Mouse (Mus musculus): ENCODE results near the gene Atat1. TPM values are rescaled to one million over a fixed set of nuclear protein-coding genes. Genes with fewer than 3 reads are reported as not detected.
A peak's percentile ranks its signal among the peaks of the same experiment; 100 is the strongest.

Atat1 gene
- polyA plus RNA-seq, 1 experiment from 2014 or later, result 434 TPM

DNA sequence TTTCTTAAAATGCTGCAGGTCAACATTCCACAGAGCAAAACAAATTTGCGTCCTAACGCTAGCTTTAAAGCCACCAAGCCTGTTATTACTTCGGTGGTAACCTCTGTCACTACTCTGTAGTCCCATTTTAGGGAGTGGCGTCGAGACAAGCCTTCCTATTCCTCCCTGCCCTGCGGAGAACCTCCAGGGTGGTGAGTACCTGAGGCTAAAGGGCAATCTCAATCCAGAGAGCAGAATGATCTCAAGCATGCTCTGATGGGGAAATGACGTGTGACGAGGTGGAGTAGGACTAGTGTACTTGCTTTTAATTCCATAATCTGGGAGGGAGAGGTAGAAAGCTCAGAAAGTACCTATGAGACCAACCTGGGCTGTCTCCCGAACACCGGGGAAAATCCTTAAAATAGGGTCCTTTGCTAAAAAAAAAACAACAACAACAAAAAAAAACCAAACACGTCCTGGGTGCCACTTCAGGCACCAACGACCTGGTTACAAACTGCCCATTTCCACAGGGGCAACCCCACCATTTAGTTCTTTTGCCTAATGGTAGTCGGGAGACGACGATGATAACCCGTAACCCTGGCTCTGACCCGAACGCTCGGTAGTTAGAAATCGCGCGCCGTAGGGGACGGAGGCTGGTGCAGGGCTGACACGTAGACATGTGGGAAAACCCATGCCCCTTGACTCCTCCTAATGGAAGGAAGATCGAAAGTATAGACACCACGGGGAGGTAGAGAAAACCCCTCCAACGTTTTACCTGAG, 5.8 kb upstream of the Atat1 start:
- H3K27me3 ChIP-seq, result no peaks in the 10 kb centered on the region
- peaks cover 24% of the 10 kb centered on the region for H3K36me3 ChIP-seq
- H3K4me2 ChIP-seq, result peak overlapping the region; percentile 79
- WGBS, result 3% methylated on average over 28 of the region's 28 CpGs
- ATAC-seq (ENCODE audit: low FRiP score), result no peak; the same call in 1 of the 2 replicates
- H3K4me3 ChIP-seq, result peak overlapping the region; percentile 75
- peak overlapping the region; percentile 99 for H3K27ac ChIP-seq
- no peaks in the 10 kb centered on the region for H3K9me3 ChIP-seq
- H3K4me1 ChIP-seq (replicated peaks), result peaks cover 25% of the 10 kb centered on the region
- H3K9ac ChIP-seq, result peak overlapping the region; percentile 98

DNA sequence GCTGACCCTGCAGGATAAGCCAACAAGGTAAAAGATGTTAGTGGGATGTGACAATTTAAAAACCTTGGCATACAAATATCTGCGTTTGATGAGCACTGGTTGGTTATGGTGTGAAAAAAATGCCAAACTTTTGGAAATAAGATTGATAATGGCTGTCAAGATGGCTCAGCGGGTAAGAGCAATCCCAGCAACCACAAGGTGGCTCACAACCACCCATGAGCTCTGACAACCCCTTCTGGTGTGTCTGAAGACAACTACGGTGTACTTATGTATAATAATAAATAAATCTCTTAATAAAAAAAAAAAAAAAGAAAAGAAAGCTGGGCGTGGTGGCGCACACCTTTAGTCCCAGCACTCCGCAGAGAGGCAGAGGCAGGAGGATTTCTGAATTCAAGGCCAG, 5.1 kb upstream of the Atat1 start:
- peak overlapping the region; percentile 75 for H3K4me3 ChIP-seq
- WGBS, result 83% methylated on average over 6 of the region's 6 CpGs

GRCm38 (mm10) chr17:35909186-35909918, 523 bp downstream of the Atat1 start:
- WGBS, result 25% methylated on average over 20 of the region's 20 CpGs
- Histone ChIP-seq H3K36me3 (peaks cover 65% of the 10 kb centered on the region), H3K27me3 (no peaks in the 10 kb centered on the region), H3K9ac (peak overlapping the region; percentile 94), H3K4me1 (replicated peaks) (peaks cover 34% of the 10 kb centered on the region), H3K4me3 (peak overlapping the region; percentile 76), H3K27ac (peak overlapping the region; percentile 96), H3K4me2 (peak overlapping the region; percentile 98), H3K9me3 (no peaks in the 10 kb centered on the region)
- peak; percentile 46 for ATAC-seq (ENCODE audit: low FRiP score)

More for the DNA sequence above, 5.1 kb upstream of the Atat1 start:
- Histone ChIP-seq H3K36me3 (peaks cover 24% of the 10 kb centered on the region), H3K4me2 (peak overlapping the region; percentile 79), H3K27me3 (no peaks in the 10 kb centered on the region), H3K4me1 (replicated peaks) (peaks cover 20% of the 10 kb centered on the region), H3K9ac (peak overlapping the region; percentile 98; the same call in 1 of the 2 replicates), H3K9me3 (no peaks in the 10 kb centered on the region), H3K27ac (no peak overlapping the region)
- no peak for ATAC-seq (ENCODE audit: low FRiP score)

DNA sequence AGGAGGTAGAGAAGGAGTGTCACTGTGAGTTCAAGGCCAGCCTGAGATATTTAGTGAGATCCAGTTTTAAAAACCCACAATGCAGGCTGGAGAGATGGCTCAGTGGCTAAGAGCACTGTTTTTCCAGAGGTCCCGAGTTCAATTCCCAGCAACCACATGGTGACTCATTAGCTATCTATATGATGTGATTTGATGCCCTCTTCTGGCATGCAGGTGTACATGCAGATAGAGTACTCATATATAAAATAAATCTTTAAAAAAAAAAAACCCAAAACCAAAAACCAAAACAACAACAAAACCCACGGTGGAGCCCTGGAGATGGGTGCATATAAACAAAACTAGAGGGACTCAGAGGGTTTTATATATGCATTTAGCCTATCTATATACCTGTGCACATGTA, 2.3 kb downstream of the Atat1 start:
- H3K4me2 ChIP-seq, result peak overlapping the region; percentile 98
- H3K9me3 ChIP-seq, result no peaks in the 10 kb centered on the region
- peaks cover 71% of the 10 kb centered on the region for H3K36me3 ChIP-seq
- H3K4me1 ChIP-seq (replicated peaks), result peaks cover 34% of the 10 kb centered on the region
- no peak for ATAC-seq (ENCODE audit: low FRiP score)
- H3K9ac ChIP-seq, result peak overlapping the region; percentile 94; the same call in 1 of the 2 replicates
- WGBS, result 87% methylated on average over 2 of the region's 2 CpGs
- no peaks in the 10 kb centered on the region for H3K27me3 ChIP-seq
- H3K27ac ChIP-seq, result no peak overlapping the region
- H3K4me3 ChIP-seq, result 0 out of 2 replicates have a peak overlapping the region, but pooled peaks have one; percentile 76

DNA sequence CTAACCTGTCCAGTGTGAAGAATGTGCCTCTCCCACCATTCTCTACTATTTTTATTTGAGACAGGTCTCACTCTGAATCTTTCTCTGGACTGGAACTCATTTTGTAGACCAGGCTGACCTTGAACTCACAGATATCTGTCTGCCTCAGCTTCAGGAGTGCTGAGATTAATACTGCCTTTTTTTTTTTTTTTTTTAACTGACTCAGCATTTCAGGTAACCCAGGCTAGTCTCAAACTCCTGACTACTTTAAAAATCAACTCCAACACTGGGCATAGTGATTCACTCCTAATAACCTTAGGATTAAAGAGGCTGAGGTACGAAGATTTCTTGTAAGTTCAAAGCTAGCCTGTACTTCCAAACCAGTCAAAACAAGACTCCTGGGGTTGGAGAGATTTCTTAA, 4.3 kb downstream of the Atat1 start:
- WGBS, result 98% methylated on average over 1 of the region's 1 CpGs

GRCm38 (mm10) chr17:35903992-35904355, 5.9 kb downstream of the Atat1 start:
- peaks cover 27% of the 10 kb centered on the region for H3K4me1 ChIP-seq (replicated peaks)
- H3K27me3 ChIP-seq, result no peaks in the 10 kb centered on the region
- H3K9ac ChIP-seq, result no peak overlapping the region
- WGBS, result 90% methylated on average over 4 of the region's 4 CpGs
- no peaks in the 10 kb centered on the region for H3K9me3 ChIP-seq
- H3K36me3 ChIP-seq, result peaks cover 96% of the 10 kb centered on the region
- 0 out of 2 replicates have a peak overlapping the region, but pooled peaks have one; percentile 9 for H3K27ac ChIP-seq
- ATAC-seq (ENCODE audit: low FRiP score), result no peak
- no peak overlapping the region for H3K4me2 ChIP-seq
- H3K4me3 ChIP-seq, result no peak overlapping the region

More for the DNA sequence above, 4.3 kb downstream of the Atat1 start:
- Histone ChIP-seq H3K36me3 (peaks cover 80% of the 10 kb centered on the region), H3K4me3 (no peak overlapping the region), H3K27ac (no peak overlapping the region), H3K27me3 (no peaks in the 10 kb centered on the region), H3K4me2 (no peak overlapping the region), H3K9ac (no peak overlapping the region), H3K9me3 (no peaks in the 10 kb centered on the region), H3K4me1 (replicated peaks) (peaks cover 34% of the 10 kb centered on the region)
- no peak for ATAC-seq (ENCODE audit: low FRiP score)

- H3K9ac ChIP-seq, result no peak overlapping the region
- 93% methylated on average over 9 of the region's 9 CpGs for WGBS
- H3K4me2 ChIP-seq, result no peak overlapping the region
- no peaks in the 10 kb centered on the region for H3K27me3 ChIP-seq
- H3K4me1 ChIP-seq (replicated peaks), result peaks cover 22% of the 10 kb centered on the region
- H3K9me3 ChIP-seq, result no peaks in the 10 kb centered on the region
- H3K36me3 ChIP-seq, result peaks cover 96% of the 10 kb centered on the region
- 0 out of 2 replicates have a peak overlapping the region, but pooled peaks have one; percentile 9 for H3K27ac ChIP-seq
- ATAC-seq (ENCODE audit: low FRiP score), result no peak
- no peak overlapping the region for H3K4me3 ChIP-seq
Observed at GRCm38 (mm10) chr17:35903343-35903991, 6.4 kb downstream of the Atat1 start.

GRCm38 (mm10) chr17:35900636-35901035, 9.2 kb downstream of the Atat1 start:
- ATAC-seq (ENCODE audit: low FRiP score), result no peak
- Histone ChIP-seq H3K4me1 (replicated peaks) (peaks cover 23% of the 10 kb centered on the region), H3K9me3 (no peaks in the 10 kb centered on the region), H3K36me3 (peaks cover 77% of the 10 kb centered on the region), H3K9ac (no peak overlapping the region), H3K27me3 (no peaks in the 10 kb centered on the region), H3K4me2 (no peak overlapping the region), H3K27ac (no peak overlapping the region), H3K4me3 (no peak overlapping the region)
- 92% methylated on average over 3 of the region's 3 CpGs for WGBS

DNA sequence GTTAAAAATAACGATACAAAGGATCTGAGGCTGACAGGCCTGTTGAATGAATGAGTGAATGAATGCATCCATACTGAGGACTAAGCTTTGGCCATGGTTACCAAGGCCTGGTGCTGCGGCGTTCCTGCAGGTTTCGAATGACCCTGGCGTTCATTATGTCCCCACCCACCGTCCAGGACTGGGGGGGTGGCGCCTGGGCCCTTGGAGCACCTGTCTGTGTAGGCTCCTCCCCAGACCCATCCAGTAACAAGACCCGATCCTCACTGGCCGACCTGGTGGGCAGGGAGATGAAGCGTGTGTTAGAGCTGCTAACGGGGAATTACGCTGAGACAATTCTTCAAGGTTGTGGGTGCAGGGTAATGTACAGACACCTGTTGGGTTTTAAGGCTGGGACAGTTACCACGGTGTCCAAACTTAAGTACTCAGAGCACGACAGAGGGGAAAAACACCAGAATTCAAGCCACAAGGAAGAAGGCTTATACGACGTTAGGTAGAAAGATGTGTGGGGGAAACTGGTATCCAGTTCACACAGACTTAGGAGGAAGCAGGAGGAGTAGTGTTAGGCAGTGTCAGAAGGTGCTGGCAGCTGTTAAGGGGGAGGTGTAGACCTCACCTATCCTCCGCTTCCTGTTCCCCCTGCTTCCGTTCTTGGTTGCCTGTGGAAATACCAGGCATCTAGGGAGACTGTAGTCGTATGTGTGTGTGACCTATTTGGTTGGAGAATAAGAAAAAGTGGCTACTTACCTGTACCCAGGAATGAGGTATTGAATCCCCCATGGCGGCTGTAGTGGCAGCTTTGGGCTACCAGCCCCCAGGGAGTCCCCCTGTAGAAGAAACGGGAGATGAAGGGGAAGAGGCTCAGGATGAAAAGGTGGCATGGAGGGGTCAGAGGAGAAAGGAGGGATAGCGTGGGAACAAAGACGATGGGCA, 12.0 kb downstream of the Atat1 start:
- no peaks in the 10 kb centered on the region for H3K27me3 ChIP-seq
- no peaks in the 10 kb centered on the region for H3K9me3 ChIP-seq
- peak; percentile 64 for ATAC-seq (ENCODE audit: low FRiP score)
- H3K4me3 ChIP-seq, result peak overlapping the region; percentile 87
- peak overlapping the region; percentile 98 for H3K27ac ChIP-seq
- WGBS, result 45% methylated on average over 23 of the region's 23 CpGs
- H3K9ac ChIP-seq, result peak overlapping the region; percentile 95
- peak overlapping the region; percentile 88 for H3K4me2 ChIP-seq
- peaks cover 29% of the 10 kb centered on the region for H3K4me1 ChIP-seq (replicated peaks)
- H3K36me3 ChIP-seq, result peaks cover 71% of the 10 kb centered on the region

- Histone ChIP-seq H3K4me1 (replicated peaks) (peaks cover 29% of the 10 kb centered on the region), H3K27ac (peak within 1 kb of the TSS; percentile 98), H3K36me3 (peaks cover 71% of the 10 kb centered on the region), H3K27me3 (no peaks in the 10 kb centered on the region), H3K9me3 (no peaks in the 10 kb centered on the region), H3K4me3 (peak within 1 kb of the TSS; percentile 87), H3K4me2 (peak within 1 kb of the TSS; percentile 88), H3K9ac (peak within 1 kb of the TSS; percentile 95)
- under 1% methylated on average over 80 of the region's 86 CpGs for WGBS
- peak; percentile 94 for ATAC-seq (ENCODE audit: low FRiP score)
Observed at GRCm38 (mm10) chr17:35896781-35897643, 12.9 kb downstream of the Atat1 start, which contains the start of gene 2310061I04Rik. Gene 2310061I04Rik (minus strand): TSS chr17:35897431.

DNA sequence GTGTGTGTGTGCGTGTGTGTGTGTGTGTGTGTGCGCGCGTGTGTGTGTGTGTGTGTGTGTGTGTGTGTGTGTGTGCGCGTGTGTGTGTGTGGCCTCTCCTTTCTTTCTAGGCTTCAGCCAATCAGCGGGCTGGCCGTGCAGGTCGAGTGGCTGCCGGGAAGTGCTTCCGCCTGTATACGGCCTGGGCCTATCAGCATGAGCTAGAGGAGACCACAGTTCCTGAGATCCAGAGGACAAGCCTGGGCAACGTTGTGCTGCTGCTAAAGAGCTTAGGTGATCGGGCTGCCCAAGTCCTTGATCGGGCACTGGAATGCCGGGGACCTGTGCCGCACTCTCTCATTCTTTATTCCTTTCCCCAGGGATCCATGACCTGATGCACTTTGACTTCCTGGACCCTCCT, 22.1 kb downstream of the Atat1 start:
- Histone ChIP-seq H3K27ac (no peak overlapping the region), H3K36me3 (peaks cover 96% of the 10 kb centered on the region), H3K9me3 (no peaks in the 10 kb centered on the region), H3K4me1 (replicated peaks) (no peaks in the 10 kb centered on the region), H3K4me2 (no peak overlapping the region), H3K4me3 (no peak overlapping the region), H3K9ac (no peak overlapping the region), H3K27me3 (no peaks in the 10 kb centered on the region)
- no peak for ATAC-seq (ENCODE audit: low FRiP score)
- WGBS, result 83% methylated on average over 16 of the region's 17 CpGs
